Mouse (Mus musculus) regulatory T cell (primary cell): ENCODE data around the gene Smok2b.
"Not testable (repeated sequence)": the region's sequence is repeated elsewhere in the genome, so short reads cannot be mapped to it uniquely, and the experiment has no call there.

Experiments
- in situ Hi-C: fragments of 300-600 bp; cut with MboI, MseI; formaldehyde crosslinking; loops from one replicate; pipeline ENCODE4 v1.15.1; 2025; ENCODE audit warnings: high pct_unique_total_duplicates

The Smok2b gene

DNA sequence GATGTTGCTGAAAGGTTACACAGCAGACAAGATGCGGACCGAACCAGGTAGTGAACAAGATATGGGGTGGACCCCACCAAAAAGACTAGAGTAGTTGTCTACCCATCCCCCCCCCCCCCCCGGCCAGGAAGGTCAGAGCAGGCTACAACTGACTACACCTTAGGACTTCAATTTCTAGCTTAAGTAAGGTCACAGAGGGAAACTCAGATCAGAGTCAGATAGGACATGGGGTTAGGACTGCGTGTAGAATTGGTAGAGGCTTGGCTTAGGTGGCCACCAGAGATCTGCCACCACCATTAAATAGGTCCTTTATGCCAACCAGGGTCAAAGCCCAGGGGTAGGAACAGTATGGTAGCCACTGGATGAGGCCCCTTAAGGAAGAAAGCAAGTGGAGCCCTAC, 9.4 kb downstream of the Smok2b start:
- in situ Hi-C loops: loop anchor here (10.0 kb wide), 1 partner anchor 205 kb away; no protein-coding TSS in a partner anchor

DNA sequence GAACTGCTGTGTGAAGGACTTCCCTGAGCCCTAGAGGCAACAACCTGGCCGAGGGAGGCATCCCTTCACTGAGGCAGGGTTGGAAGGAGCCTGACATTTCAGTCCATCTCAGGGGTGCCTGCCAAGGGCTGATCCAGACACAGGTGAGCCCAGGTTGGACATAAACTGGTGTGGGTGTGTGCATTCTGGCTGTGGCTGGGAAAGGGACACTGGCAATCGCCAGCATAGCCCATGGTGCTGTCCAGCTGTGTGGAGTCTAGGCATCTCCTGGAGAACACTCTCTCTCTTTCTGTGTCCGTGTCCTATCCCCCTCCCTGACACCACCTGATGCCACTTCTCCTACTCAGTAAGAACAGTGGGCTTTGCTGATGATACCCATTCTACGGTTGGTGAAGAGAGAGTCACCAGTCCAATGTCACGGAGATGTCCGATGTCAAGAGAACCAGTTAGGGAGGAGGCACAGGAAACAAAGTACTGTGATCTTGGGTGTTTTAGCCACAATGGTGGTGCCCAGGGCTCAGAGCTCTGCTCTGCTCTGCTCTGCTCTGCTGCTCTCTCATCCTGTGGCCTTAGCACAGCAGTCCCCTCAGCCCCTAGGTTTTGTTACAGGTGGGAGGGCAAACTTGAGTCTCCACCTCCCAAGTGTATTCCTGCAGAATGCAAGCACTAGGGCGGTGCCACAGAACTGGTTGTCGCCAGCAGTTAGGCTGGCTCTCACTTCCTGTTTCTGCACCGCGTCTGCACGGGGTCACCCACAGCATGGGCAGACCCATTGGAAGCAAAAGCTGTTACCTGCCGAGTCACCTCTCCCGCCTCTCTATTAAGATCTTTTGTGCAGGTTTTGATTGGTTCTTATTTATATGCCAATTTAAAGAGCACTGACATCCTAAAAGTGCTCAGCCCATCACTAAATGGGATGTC, 11.0 kb downstream of the Smok2b start:
- in situ Hi-C loops: not testable (repeated sequence)

DNA sequence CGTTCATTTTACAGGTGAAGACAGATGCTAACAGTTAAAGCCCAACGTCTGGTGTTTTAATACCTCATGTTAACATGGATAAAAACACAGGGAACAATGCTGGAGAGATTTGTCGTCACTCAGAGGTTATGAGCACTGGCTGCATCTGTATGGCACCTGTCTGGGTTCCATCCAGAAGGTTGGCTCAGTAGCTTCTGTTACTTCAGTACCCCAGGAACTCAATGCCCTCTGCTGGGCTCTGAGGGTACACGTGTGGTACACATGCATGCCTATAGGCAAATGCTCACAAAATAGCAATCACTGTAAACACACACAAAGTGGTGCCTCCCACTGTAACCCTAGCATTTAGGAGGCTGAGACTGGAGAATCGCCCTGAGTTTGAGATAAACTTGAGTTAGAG, 24.7 kb downstream of the Smok2b start:
- in situ Hi-C loops: loop anchor here (5.0 kb wide), 1 partner anchor 288 kb away; no protein-coding TSS in a partner anchor
